In genomic region chr4:59399343-59399742, GRCm38 (mm10) we compare ENCODE assay signal across 18 mouse cellular contexts. TPM values are rescaled to one million over a fixed set of nuclear protein-coding genes. Genes with fewer than 3 reads are reported as not detected.
DNase-seq lines count a peak whose midpoint lies in the region; ATAC-seq and TF ChIP-seq lines count a peak whose summit lies in the region.
"Had no signal": no experiment of that assay in that cellular context is flagged by ENCODE, and none has a peak within 500 bp of the region (broad histone marks: within the 10 kb centered on the region; RNA-seq: fewer than 3 reads in every experiment).

No protein-coding gene starts in this region.

- WGBS in lung, embryonic 16.5 days = 46% methylated on average over 4 of the region's 4 CpGs
- 61% methylated on average over 4 of the region's 4 CpGs for WGBS in heart, embryonic 11.5 days (ENCODE audit: insufficient replicate concordance)

- no peak overlapping the region for H3K4me3 ChIP-seq in lung, embryonic 16.5 days (ENCODE audit: low read length)
- no peak overlapping the region for H3K4me3 ChIP-seq in myocyte
- H3K4me3 ChIP-seq in heart, embryonic 11.5 days (ENCODE audit: low read depth, low read length) = no peak overlapping the region
- H3K4me3 ChIP-seq: embryonic facial prominence, embryonic 10.5 days; hindbrain, embryonic 12.5 days; midbrain, embryonic 10.5 days had no signal

- H3ac ChIP-seq in myocyte (ENCODE audit: control insufficient read depth, insufficient read length) = no peak overlapping the region

- no peaks in the 10 kb centered on the region for H3K27me3 ChIP-seq in lung, embryonic 16.5 days (ENCODE audit: control insufficient read depth, insufficient read depth, low read depth, low read length)
- H3K27me3 ChIP-seq in myocyte (ENCODE audit: control insufficient read depth, insufficient read depth, insufficient read length) = no peaks in the 10 kb centered on the region
- no peaks in the 10 kb centered on the region for H3K27me3 ChIP-seq in heart, embryonic 11.5 days (ENCODE audit: control insufficient read depth, insufficient read depth, low read length)
- H3K27me3 ChIP-seq: hindbrain, embryonic 12.5 days; Patski had no signal

- peaks cover 3% of the 10 kb centered on the region; the same call in 1 of the 2 replicates for H3K4me1 ChIP-seq in lung, embryonic 16.5 days (replicated peaks; ENCODE audit: control insufficient read depth, insufficient read depth, low read length)
- no peaks in the 10 kb centered on the region for H3K4me1 ChIP-seq in heart, embryonic 11.5 days (ENCODE audit: control insufficient read depth, insufficient read depth, low read length)
- H3K4me1 ChIP-seq: embryonic facial prominence, embryonic 10.5 days; hindbrain, embryonic 12.5 days; midbrain, embryonic 10.5 days had no signal

- no peaks in the 10 kb centered on the region for H3K36me3 ChIP-seq in lung, embryonic 16.5 days (ENCODE audit: control insufficient read depth, insufficient read depth, low read length)
- no peaks in the 10 kb centered on the region for H3K36me3 ChIP-seq in myocyte (ENCODE audit: control insufficient read depth, insufficient read depth)
- no peaks in the 10 kb centered on the region for H3K36me3 ChIP-seq in heart, embryonic 11.5 days (ENCODE audit: control insufficient read depth, insufficient read depth, low read length)
- H3K36me3 ChIP-seq: embryonic facial prominence, embryonic 10.5 days; hindbrain, embryonic 12.5 days; midbrain, embryonic 10.5 days had no signal

- peak; percentile 19 for DNase-seq in kidney, adult 11 months
- DNase-seq in kidney, postnatal 10 days = no peak
- no peak for DNase-seq in lung, postnatal 4 days
- DNase-seq in fibroblast of lung, adult 2 months (ENCODE audit: low read depth) = peak; percentile 74
- no peak for DNase-seq in frontal cortex, postnatal 10 days (ENCODE audit: low spot score in 2 of 2)
- DNase-seq: cerebellum, adult 2 months; gastrocnemius, postnatal 14 days; retina, postnatal 1 day; thymus, postnatal 14 days had no signal

- ATAC-seq in lung, embryonic 16.5 days (ENCODE audit: low read depth) = peak; percentile 61
- no peak for ATAC-seq in heart, embryonic 11.5 days (replicated peaks; ENCODE audit: insufficient number of reproducible peaks, low FRiP score, low TSS enrichment)
- ATAC-seq: forebrain, embryonic 14.5 days; Patski had no signal

- no peak overlapping the region for H3K4me2 ChIP-seq in lung, embryonic 16.5 days (ENCODE audit: low read depth, low read length)
- H3K4me2 ChIP-seq in myocyte (ENCODE audit: low read depth) = peak overlapping the region; percentile 69
- no peak overlapping the region for H3K4me2 ChIP-seq in heart, embryonic 11.5 days
- H3K4me2 ChIP-seq: hindbrain, embryonic 12.5 days; liver, embryonic 11.5 days had no signal

- no peak overlapping the region for H3K27ac ChIP-seq in lung, embryonic 16.5 days (ENCODE audit: low read length)
- H3K27ac ChIP-seq in heart, embryonic 11.5 days (ENCODE audit: low read depth, low read length) = no peak overlapping the region
- H3K27ac ChIP-seq: embryonic facial prominence, embryonic 10.5 days; hindbrain, embryonic 12.5 days; midbrain, embryonic 10.5 days had no signal

- H3K9ac ChIP-seq in lung, embryonic 16.5 days (ENCODE audit: low read length) = no peak overlapping the region
- no peak overlapping the region for H3K9ac ChIP-seq in heart, embryonic 11.5 days (ENCODE audit: low read depth, low read length)
- H3K9ac ChIP-seq: hindbrain, embryonic 12.5 days had no signal

- no peak for TF ChIP-seq POLR2A in myocyte (IDR thresholded peaks at IDR 0.05; ENCODE audit: insufficient read length, low read depth)

- no peaks in the 10 kb centered on the region for H3K79me2 ChIP-seq in myocyte (ENCODE audit: control insufficient read depth, insufficient read depth)

- H3K9me3 ChIP-seq in lung, embryonic 16.5 days (ENCODE audit: control insufficient read depth, low read length) = no peaks in the 10 kb centered on the region
- no peaks in the 10 kb centered on the region for H3K9me3 ChIP-seq in heart, embryonic 11.5 days (replicated peaks; ENCODE audit: control insufficient read depth, low read length)
- H3K9me3 ChIP-seq: embryonic facial prominence, embryonic 10.5 days; hindbrain, embryonic 12.5 days; midbrain, embryonic 10.5 days had no signal

TF ChIP-seq in myocyte, 11 proteins besides CTCF, POLR2A, EP300 and RAD21:
- no peak for TF ChIP-seq E2F4 (IDR thresholded peaks at IDR 0.05; ENCODE audit: insufficient read depth)
- no peak for TF ChIP-seq MAX (IDR thresholded peaks at IDR 0.05; ENCODE audit: low read depth)
- no peak for TF ChIP-seq MYOD1 (IDR thresholded peaks at IDR 0.05; ENCODE audit: control insufficient read depth in 1 of 3, insufficient read length in 2 of 3, low read depth in 2 of 3)
- TF ChIP-seq CEBPB (IDR thresholded peaks at IDR 0.05; ENCODE audit: insufficient read depth, poor library complexity, severe bottlenecking) = 0 out of 2 replicates have a peak, but pooled peaks have one; percentile 29
- no peak for TF ChIP-seq REST (IDR thresholded peaks at IDR 0.05; ENCODE audit: insufficient read depth, insufficient read length)
- peak; percentile 77 for TF ChIP-seq SRF (IDR thresholded peaks at IDR 0.05; ENCODE audit: control insufficient read depth, insufficient read length, low read depth)

RNA-seq across cellular contexts. Expression of gene Susd1, which starts 39.1 kb away (rescaled TPM):
- 8.6 and 9.9 TPM in 2 replicates for polyA plus RNA-seq in lung, embryonic 16.5 days (2015; fragmentation: Nextera tagmentation; extraction: Ambion mirVana)
- polyA plus RNA-seq in myocyte (2012; fragmentation: generic; extraction: Trizol) = 0.55 TPM
- 5.4 and 7.0 TPM in 2 replicates for polyA plus RNA-seq in heart, embryonic 11.5 days (2014; fragmentation: Nextera tagmentation; extraction: Ambion mirVana)

Comparison
In these comparisons a context has a peak if more than half of its experiments do, and no peak if none do; other contexts are left out.
1. DNase-seq: peak in kidney, adult 11 months (single experiment) and fibroblast of lung, adult 2 months (single experiment); none in kidney, postnatal 10 days (single experiment), lung, postnatal 4 days (0 of 2) and frontal cortex, postnatal 10 days (0 of 2).